Mouse (Mus musculus) heart, adult 11 months (tissue): ENCODE measurements at regions not wholly inside any gene's neighbourhood (a gene's known extent, or its start where the extent isn't known, plus 50 kb on each side); places are given as distances from the start of the nearest gene placed in this dataset.
"Not testable (repeated sequence)": the region's sequence is repeated elsewhere in the genome, so short reads cannot be mapped to it uniquely, and the experiment has no call there.

Experiments
- DNase-seq: peaks from one replicate; pipeline ENCODE4 v3.0.0; 2022

- DNase-seq: no peak
Measured at GRCm38 (mm10) chr10:57046891-57047290, 439.3 kb upstream of the Hsf2 start.

GRCm38 (mm10) chr10:57047719-57048118, 438.5 kb upstream of the Hsf2 start:
- DNase-seq: no peak

- DNase-seq: not testable (repeated sequence)
Measured at GRCm38 (mm10) chr10:57053375-57053774, 432.8 kb upstream of the Hsf2 start.

- DNase-seq: no peak
Measured at GRCm38 (mm10) chr10:57090131-57090530, 396.1 kb upstream of the Hsf2 start.

GRCm38 (mm10) chr10:57095920-57096319, 390.3 kb upstream of the Hsf2 start:
- DNase-seq: no peak

GRCm38 (mm10) chr10:57113359-57113758, 372.8 kb upstream of the Hsf2 start:
- peak; percentile 96 for DNase-seq

- DNase-seq: peak; percentile 93
Measured at GRCm38 (mm10) chr10:57114696-57115271, 371.4 kb upstream of the Hsf2 start.

GRCm38 (mm10) chr10:57121514-57121913, 364.7 kb upstream of the Hsf2 start:
- DNase-seq: no peak

GRCm38 (mm10) chr10:57127185-57127584, 359.0 kb upstream of the Hsf2 start:
- no peak for DNase-seq

- DNase-seq: no peak
Measured at GRCm38 (mm10) chr10:57156426-57156825, 329.8 kb upstream of the Hsf2 start.

- DNase-seq: peak; percentile 91
Measured at GRCm38 (mm10) chr10:57156912-57157311, 329.3 kb upstream of the Hsf2 start.

GRCm38 (mm10) chr10:57160546-57160945, 325.6 kb upstream of the Hsf2 start:
- DNase-seq: no peak

- DNase-seq: no peak
Measured at GRCm38 (mm10) chr10:57163359-57163758, 322.8 kb upstream of the Hsf2 start.

GRCm38 (mm10) chr10:57183560-57183959, 302.6 kb upstream of the Hsf2 start:
- DNase-seq: no peak

GRCm38 (mm10) chr10:57210701-57211100, 275.5 kb upstream of the Hsf2 start:
- no peak for DNase-seq

- DNase-seq: peak; percentile 85
Measured at GRCm38 (mm10) chr10:57231117-57231516, 255.1 kb upstream of the Hsf2 start.

GRCm38 (mm10) chr10:57281220-57281619, 205.0 kb upstream of the Hsf2 start:
- DNase-seq: no peak

GRCm38 (mm10) chr10:57282896-57283295, 203.3 kb upstream of the Hsf2 start:
- DNase-seq: no peak

- peak; percentile 89 for DNase-seq
Measured at GRCm38 (mm10) chr10:57291596-57291995, 194.6 kb upstream of the Hsf2 start.

GRCm38 (mm10) chr10:57313799-57314198, 172.4 kb upstream of the Hsf2 start:
- DNase-seq: no peak

GRCm38 (mm10) chr10:57317067-57317466, 169.1 kb upstream of the Hsf2 start:
- DNase-seq: no peak

GRCm38 (mm10) chr10:57319171-57319570, 167.0 kb upstream of the Hsf2 start:
- no peak for DNase-seq

GRCm38 (mm10) chr10:57322717-57323424, 163.3 kb upstream of the Hsf2 start:
- DNase-seq: no peak

- DNase-seq: no peak
Measured at GRCm38 (mm10) chr10:57324226-57324625, 162.0 kb upstream of the Hsf2 start.

GRCm38 (mm10) chr10:57362781-57363180, 123.4 kb upstream of the Hsf2 start:
- not testable (repeated sequence) for DNase-seq
